Mouse (Mus musculus) forebrain, embryonic 15.5 days (tissue): Measurements from ENCODE around the gene Mpp2. TPM values are rescaled to one million over a fixed set of nuclear protein-coding genes. Genes with fewer than 3 reads are reported as not detected.

Experiments used
- ATAC-seq: fragments of 200-750 bp; cut with Nextera tagmentation; replicated peaks from 2 replicates; pipeline ENCODE4 v1.8.0; 2017; ENCODE audit warnings: mild to moderate bottlenecking, moderate TSS enrichment, moderate library complexity
- H3K27ac ChIP-seq: fragments of 300-500 bp; sonication (generic); replicated peaks from 2 replicates; pipeline ENCODE4 v1.5.1; 2015; ENCODE audit warnings: mild to moderate bottlenecking, inconsistent platforms
- H3K27me3 ChIP-seq: fragments of 300-500 bp; sonication (generic); 2 replicates; pipeline ENCODE4 v1.6.1; 2015; ENCODE audit warnings: inconsistent platforms
- H3K36me3 ChIP-seq: fragments of 300-500 bp; sonication (generic); 2 replicates; pipeline ENCODE4 v1.6.1; 2015; ENCODE audit warnings: mild to moderate bottlenecking, inconsistent platforms
- H3K4me1 ChIP-seq: fragments of 300-500 bp; sonication (generic); 2 replicates; pipeline ENCODE4 v1.6.1; 2015; ENCODE audit warnings: inconsistent platforms
- H3K4me2 ChIP-seq: fragments of 300-500 bp; sonication (generic); replicated peaks from 2 replicates; pipeline ENCODE4 v1.6.1; 2015; ENCODE audit warnings: mild to moderate bottlenecking, inconsistent platforms
- H3K4me3 ChIP-seq: fragments of 300-500 bp; sonication (generic); 2 replicates; pipeline ENCODE4 v1.5.1; 2015; ENCODE audit warnings: mild to moderate bottlenecking, inconsistent platforms
- H3K9ac ChIP-seq: fragments of 300-500 bp; sonication (generic); replicated peaks from 2 replicates; pipeline ENCODE4 v1.6.1; 2015; ENCODE audit warnings: mild to moderate bottlenecking, inconsistent platforms
- H3K9me3 ChIP-seq: fragments of 300-500 bp; sonication (generic); 2 replicates; pipeline ENCODE4 v1.6.1; 2016; ENCODE audit warnings: inconsistent platforms
- WGBS: fragments of 180-500 bp; shearing (Covaris S2); methylation state at CpG from one replicate; pipeline ENCODE4 v1.1.7; 2015; ENCODE audit warnings: mixed read lengths; 5-methylcytosine and 5-hydroxymethylcytosine counted together
- polyA plus RNA-seq: library from polyadenylated mRNA; unstranded; fragments of >200 nt; fragmentation: Nextera tagmentation; extraction: Ambion mirVana; gene quantifications from 2 replicates; pipeline ENCODE4 v1.2.1, GENCODE M21; 2015

The Mpp2 gene
- polyA plus RNA-seq, 1 experiment from 2014 or later, result 19.3 TPM

GRCm38 (mm10) chr11:102068969-102069368, 19.3 kb downstream of the Mpp2 start:
- WGBS, result 37% methylated on average over 2 of the region's 2 CpGs
- no peak for ATAC-seq
- Histone ChIP-seq H3K36me3 (no peaks in the 10 kb centered on the region), H3K4me2 (no peak overlapping the region), H3K9me3 (no peaks in the 10 kb centered on the region), H3K27ac (0 out of 2 replicates have a peak overlapping the region, but pooled peaks have one; percentile 24), H3K4me3 (no peak overlapping the region), H3K4me1 (peaks cover 17% of the 10 kb centered on the region), H3K27me3 (no peaks in the 10 kb centered on the region), H3K9ac (no peak overlapping the region)

- no peak overlapping the region for H3K4me2 ChIP-seq
- H3K4me1 ChIP-seq, result peaks cover 9% of the 10 kb centered on the region; the same call in 1 of the 2 replicates
- H3K4me3 ChIP-seq, result no peak overlapping the region
- H3K9ac ChIP-seq, result no peak overlapping the region
- no peak for ATAC-seq
- H3K27ac ChIP-seq, result no peak overlapping the region
- H3K27me3 ChIP-seq, result no peaks in the 10 kb centered on the region
- peaks cover 26% of the 10 kb centered on the region; the same call in 1 of the 2 replicates for H3K36me3 ChIP-seq
- no peaks in the 10 kb centered on the region for H3K9me3 ChIP-seq
- WGBS, result 82% methylated on average over 13 of the region's 13 CpGs
Observed at GRCm38 (mm10) chr11:102063076-102063475, 25.2 kb downstream of the Mpp2 start.

- H3K27ac ChIP-seq, result no peak overlapping the region
- H3K4me3 ChIP-seq, result no peak overlapping the region
- WGBS, result 35% methylated on average over 16 of the region's 16 CpGs
- H3K36me3 ChIP-seq, result peaks cover 29% of the 10 kb centered on the region; the same call in 1 of the 2 replicates
- H3K9ac ChIP-seq, result no peak overlapping the region
- no peak overlapping the region for H3K4me2 ChIP-seq
- no peaks in the 10 kb centered on the region for H3K27me3 ChIP-seq
- H3K4me1 ChIP-seq, result peaks cover 9% of the 10 kb centered on the region; the same call in 1 of the 2 replicates
- H3K9me3 ChIP-seq, result no peaks in the 10 kb centered on the region
- no peak for ATAC-seq
Observed at GRCm38 (mm10) chr11:102061941-102062473, 26.3 kb downstream of the Mpp2 start.

GRCm38 (mm10) chr11:102061236-102061940, 26.9 kb downstream of the Mpp2 start:
- H3K4me3 ChIP-seq, result peak overlapping the region; percentile 42

GRCm38 (mm10) chr11:102053847-102054246, 34.5 kb downstream of the Mpp2 start:
- Histone ChIP-seq H3K9me3 (no peaks in the 10 kb centered on the region), H3K9ac (no peak overlapping the region), H3K4me2 (no peak overlapping the region), H3K4me1 (no peaks in the 10 kb centered on the region), H3K27ac (no peak overlapping the region), H3K4me3 (no peak overlapping the region), H3K27me3 (no peaks in the 10 kb centered on the region), H3K36me3 (peaks cover 10% of the 10 kb centered on the region; the same call in 1 of the 2 replicates)
- WGBS, result 28% methylated on average over 9 of the region's 9 CpGs
- ATAC-seq, result no peak

More at GRCm38 (mm10) chr11:102061236-102061940, 26.9 kb downstream of the Mpp2 start:
- Histone ChIP-seq H3K9ac (peak overlapping the region; percentile 41), H3K27me3 (no peaks in the 10 kb centered on the region), H3K4me1 (peaks cover 9% of the 10 kb centered on the region; the same call in 1 of the 2 replicates), H3K27ac (no peak overlapping the region), H3K36me3 (peaks cover 29% of the 10 kb centered on the region; the same call in 1 of the 2 replicates), H3K4me2 (peak overlapping the region; percentile 72), H3K9me3 (no peaks in the 10 kb centered on the region)
- ATAC-seq, result peak; percentile 83
- 5% methylated on average over 23 of the region's 23 CpGs for WGBS

GRCm38 (mm10) chr11:102053183-102053582, 35.1 kb downstream of the Mpp2 start:
- Histone ChIP-seq H3K9me3 (no peaks in the 10 kb centered on the region), H3K4me3 (no peak overlapping the region), H3K36me3 (peaks cover 4% of the 10 kb centered on the region; the same call in 1 of the 2 replicates), H3K4me1 (no peaks in the 10 kb centered on the region), H3K27me3 (no peaks in the 10 kb centered on the region), H3K9ac (no peak overlapping the region), H3K4me2 (no peak overlapping the region), H3K27ac (no peak overlapping the region)
- ATAC-seq, result no peak
- 87% methylated on average over 7 of the region's 7 CpGs for WGBS

- WGBS, result 81% methylated on average over 12 of the region's 12 CpGs
- no peaks in the 10 kb centered on the region for H3K9me3 ChIP-seq
- H3K9ac ChIP-seq, result no peak overlapping the region
- ATAC-seq, result no peak
- no peak overlapping the region for H3K4me2 ChIP-seq
- H3K27me3 ChIP-seq, result no peaks in the 10 kb centered on the region
- H3K4me1 ChIP-seq, result no peaks in the 10 kb centered on the region
- H3K36me3 ChIP-seq, result no peaks in the 10 kb centered on the region
- H3K4me3 ChIP-seq, result no peak overlapping the region
- H3K27ac ChIP-seq, result no peak overlapping the region
Observed at GRCm38 (mm10) chr11:102052697-102053096, 35.6 kb downstream of the Mpp2 start.

- no peak overlapping the region for H3K9ac ChIP-seq
- no peaks in the 10 kb centered on the region for H3K4me1 ChIP-seq
- no peak overlapping the region for H3K27ac ChIP-seq
- no peak for ATAC-seq
- H3K4me2 ChIP-seq, result no peak overlapping the region
- no peak overlapping the region for H3K4me3 ChIP-seq
- H3K36me3 ChIP-seq, result no peaks in the 10 kb centered on the region
- no peaks in the 10 kb centered on the region for H3K9me3 ChIP-seq
- H3K27me3 ChIP-seq, result no peaks in the 10 kb centered on the region
- 59% methylated on average over 4 of the region's 4 CpGs for WGBS
Observed at GRCm38 (mm10) chr11:102051954-102052353, 36.4 kb downstream of the Mpp2 start.

GRCm38 (mm10) chr11:102051541-102051940, 36.8 kb downstream of the Mpp2 start:
- Histone ChIP-seq H3K27ac (no peak overlapping the region), H3K4me1 (no peaks in the 10 kb centered on the region), H3K4me3 (no peak overlapping the region), H3K27me3 (no peaks in the 10 kb centered on the region), H3K9ac (no peak overlapping the region), H3K36me3 (no peaks in the 10 kb centered on the region), H3K9me3 (no peaks in the 10 kb centered on the region), H3K4me2 (no peak overlapping the region)
- no peak for ATAC-seq
- 74% methylated on average over 4 of the region's 4 CpGs for WGBS

- no peak overlapping the region for H3K27ac ChIP-seq
- ATAC-seq, result no peak
- no peaks in the 10 kb centered on the region for H3K4me1 ChIP-seq
- H3K36me3 ChIP-seq, result no peaks in the 10 kb centered on the region
- H3K27me3 ChIP-seq, result no peaks in the 10 kb centered on the region
- no peaks in the 10 kb centered on the region for H3K9me3 ChIP-seq
- no peak overlapping the region for H3K9ac ChIP-seq
- 61% methylated on average over 14 of the region's 14 CpGs for WGBS
- H3K4me2 ChIP-seq, result no peak overlapping the region
- H3K4me3 ChIP-seq, result no peak overlapping the region
Observed at GRCm38 (mm10) chr11:102049875-102050482, 38.3 kb downstream of the Mpp2 start.

- 86% methylated on average over 9 of the region's 9 CpGs for WGBS
- Histone ChIP-seq H3K9me3 (no peaks in the 10 kb centered on the region), H3K9ac (no peak overlapping the region), H3K4me2 (no peak overlapping the region), H3K4me1 (no peaks in the 10 kb centered on the region), H3K36me3 (no peaks in the 10 kb centered on the region), H3K27ac (no peak overlapping the region), H3K4me3 (no peak overlapping the region), H3K27me3 (no peaks in the 10 kb centered on the region)
- ATAC-seq, result no peak
Observed at GRCm38 (mm10) chr11:102046607-102047006, 41.7 kb downstream of the Mpp2 start.

- no peaks in the 10 kb centered on the region for H3K27me3 ChIP-seq
- no peak overlapping the region for H3K9ac ChIP-seq
- peaks cover 4% of the 10 kb centered on the region; the same call in 1 of the 2 replicates for H3K4me1 ChIP-seq
- no peak for ATAC-seq
- H3K4me3 ChIP-seq, result no peak overlapping the region
- H3K36me3 ChIP-seq, result no peaks in the 10 kb centered on the region
- H3K27ac ChIP-seq, result no peak overlapping the region
- H3K4me2 ChIP-seq, result no peak overlapping the region
- 88% methylated on average over 7 of the region's 7 CpGs for WGBS
- no peaks in the 10 kb centered on the region for H3K9me3 ChIP-seq
Observed at GRCm38 (mm10) chr11:102044691-102045212, 43.6 kb downstream of the Mpp2 start.
